Mouse (Mus musculus): ENCODE data around the gene H2-Eb1.

- TF ChIP-seq POLR2A (IDR thresholded peaks at IDR 0.05; ENCODE audit: extremely low read depth, insufficient read depth, low read length), result no peak
- TF ChIP-seq CTCF (IDR thresholded peaks at IDR 0.05; ENCODE audit: low read depth, low read length), result no peak
Measured at GRCm38 (mm10) chr17:34309225-34309624, 3.6 kb downstream of the H2-Eb1 start.

Data from liver, adult 2 months (tissue).